Mouse (Mus musculus) embryonic facial prominence, embryonic 13.5 days (tissue): ENCODE measurements around the gene Mcts2. TPM values are rescaled to one million over a fixed set of nuclear protein-coding genes. Genes with fewer than 3 reads are reported as not detected.

Source experiments
- polyA plus RNA-seq: library from polyadenylated mRNA; unstranded; fragments of >200 nt; fragmentation: Nextera tagmentation; extraction: Ambion mirVana; gene quantifications from 2 replicates; pipeline ENCODE4 v1.2.1, GENCODE M21; 2015

Gene Mcts2
- polyA plus RNA-seq, 1 experiment from 2014 or later, result 40.7 TPM

Other genes with a start within 250 kb of the Mcts2 start
- gene Defb23, start 222.4 kb upstream of the Mcts2 start, polyA plus RNA-seq, result not detected in 2 replicates
- not detected in 2 replicates for gene Defb20, start 210.0 kb upstream of the Mcts2 start, polyA plus RNA-seq
- not detected in 2 replicates for gene Defb22, start 196.9 kb upstream of the Mcts2 start, polyA plus RNA-seq
- not detected in 2 replicates for gene Defb26, start 175.3 kb upstream of the Mcts2 start, polyA plus RNA-seq
- gene Defb28, start 168.8 kb upstream of the Mcts2 start, polyA plus RNA-seq, result not detected in 2 replicates
- gene Defb29, start 146.9 kb upstream of the Mcts2 start, polyA plus RNA-seq, result not detected in 2 replicates
- not detected in 2 replicates for gene Gm17416, start 117.7 kb upstream of the Mcts2 start, polyA plus RNA-seq
- gene Defb21, start 114.3 kb upstream of the Mcts2 start, polyA plus RNA-seq, result not detected in 2 replicates
- gene Defb19, start 106.7 kb upstream of the Mcts2 start, polyA plus RNA-seq, result not detected in 2 replicates
- gene Defb45, start 87.6 kb upstream of the Mcts2 start, polyA plus RNA-seq, result not detected in 2 replicates
- gene Defb36, start 82.7 kb upstream of the Mcts2 start, polyA plus RNA-seq, result not detected in 2 replicates
- 1.3 TPM in 1 of 2 replicates, not detected in the other for gene Defb25, start 64.0 kb upstream of the Mcts2 start, polyA plus RNA-seq
- gene Rem1, start 60.1 kb upstream of the Mcts2 start, polyA plus RNA-seq, result 1.7 and 3.6 TPM in 2 replicates
- gene H13, start 17.6 kb upstream of the Mcts2 start, polyA plus RNA-seq, result 123 and 125 TPM in 2 replicates
- gene Id1, start 49.2 kb downstream of the Mcts2 start, polyA plus RNA-seq, result 179 and 189 TPM in 2 replicates
- 29.3 and 29.8 TPM in 2 replicates for gene Cox4i2, start 67.1 kb downstream of the Mcts2 start, polyA plus RNA-seq
- 100 and 102 TPM in 2 replicates for gene Bcl2l1, start 144.7 kb downstream of the Mcts2 start, polyA plus RNA-seq
- 86.4 and 86.6 TPM in 2 replicates for gene Tpx2, start 160.9 kb downstream of the Mcts2 start, polyA plus RNA-seq
- gene Mylk2, start 224.3 kb downstream of the Mcts2 start, polyA plus RNA-seq, result not detected in 2 replicates
- gene Foxs1, start 246.2 kb downstream of the Mcts2 start, polyA plus RNA-seq, result 0.83 TPM in 1 of 2 replicates, not detected in the other